Mouse (Mus musculus): ENCODE measurements around the gene Robo2. TPM values are rescaled to one million over a fixed set of nuclear protein-coding genes. Genes with fewer than 3 reads are reported as not detected.

Robo2 gene
- polyA plus RNA-seq, 1 experiment from 2014 or later = 56.4 TPM

GRCm38 (mm10) chr16:74420324-74420723 lies 8.7 kb upstream of the Robo2 start:
- no peak for TF ChIP-seq CTCF (IDR thresholded peaks at IDR 0.05; ENCODE audit: low read depth)
- H3K27me3 ChIP-seq (ENCODE audit: insufficient read depth, low read length) = no peaks in the 10 kb centered on the region
- no peak overlapping the region for H3K4me3 ChIP-seq (ENCODE audit: low read depth, low read length)
- no peaks in the 10 kb centered on the region for H3K9me3 ChIP-seq (ENCODE audit: low read depth, low read length)
- no peaks in the 10 kb centered on the region for H3K36me3 ChIP-seq (ENCODE audit: insufficient read depth)
- no peak overlapping the region for H3K9ac ChIP-seq
- no peak for DNase-seq
- WGBS = 63% methylated on average over 2 of the region's 2 CpGs
- no peak overlapping the region for H3K4me2 ChIP-seq
- ATAC-seq (ENCODE audit: insufficient read depth) = no peak
- no peaks in the 10 kb centered on the region for H3K4me1 ChIP-seq (ENCODE audit: insufficient read depth)
- no peak overlapping the region for H3K27ac ChIP-seq (ENCODE audit: low read depth)

GRCm38 (mm10) chr16:74412471-74413291 lies 1.1 kb upstream of the Robo2 start:
- TF ChIP-seq CTCF (IDR thresholded peaks at IDR 0.05; ENCODE audit: low read depth) = peak; percentile 70
- DNase-seq = peak; percentile 84
- Histone ChIP-seq H3K27ac (ENCODE audit: low read depth) (peak overlapping the region; percentile 42; the same call in 1 of the 2 replicates), H3K4me1 (ENCODE audit: insufficient read depth) (no peaks in the 10 kb centered on the region), H3K27me3 (ENCODE audit: insufficient read depth, low read length) (0 out of 2 replicates have a peak, but pooled peaks cover 3% of the 10 kb centered on the region), H3K4me3 (ENCODE audit: low read depth, low read length) (peak overlapping the region; percentile 56), H3K9me3 (ENCODE audit: low read depth, low read length) (no peaks in the 10 kb centered on the region), H3K4me2 (peak overlapping the region; percentile 75), H3K9ac (peak overlapping the region; percentile 42; the same call in 1 of the 2 replicates), H3K36me3 (ENCODE audit: insufficient read depth) (no peaks in the 10 kb centered on the region)
- WGBS = under 1% methylated on average over 20 of the region's 20 CpGs
- ATAC-seq (ENCODE audit: insufficient read depth) = peak; percentile 19; the same call in 1 of the 2 replicates

DNA sequence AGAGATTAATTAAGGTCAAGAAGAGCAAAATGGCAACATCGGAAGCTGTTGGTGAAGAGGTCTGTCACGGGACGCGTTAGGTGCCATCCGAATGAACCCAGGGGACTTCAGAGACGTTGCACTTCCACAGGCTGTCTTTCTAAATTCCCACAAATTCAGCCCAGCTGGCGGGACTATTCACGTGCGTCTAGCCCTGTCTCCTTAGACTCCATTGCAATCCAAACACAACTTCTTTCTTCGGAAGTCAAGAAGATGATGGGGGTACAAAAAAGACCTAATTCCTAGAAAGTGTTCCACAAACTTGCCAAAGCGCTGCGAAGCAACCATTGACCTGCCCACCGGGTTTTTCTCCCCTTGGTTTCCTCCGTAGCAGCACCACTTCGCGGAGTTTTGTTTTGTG lies 604 bp downstream of the Robo2 start:
- H3K9me3 ChIP-seq (ENCODE audit: low read depth, low read length) = no peaks in the 10 kb centered on the region
- peak overlapping the region; percentile 75 for H3K4me2 ChIP-seq
- no peaks in the 10 kb centered on the region for H3K4me1 ChIP-seq (ENCODE audit: insufficient read depth)
- under 1% methylated on average over 16 of the region's 16 CpGs for WGBS
- ATAC-seq (ENCODE audit: insufficient read depth) (0 out of 2 replicates have a peak, but pooled peaks have one; percentile 7), DNase-seq (peak; percentile 57)
- no peaks in the 10 kb centered on the region for H3K36me3 ChIP-seq (ENCODE audit: insufficient read depth)
- peak overlapping the region; percentile 80 for H3K27ac ChIP-seq (ENCODE audit: low read depth)
- H3K4me3 ChIP-seq (ENCODE audit: low read depth, low read length) = peak overlapping the region; percentile 56
- H3K9ac ChIP-seq = peak overlapping the region; percentile 42
- no peak for TF ChIP-seq CTCF (IDR thresholded peaks at IDR 0.05; ENCODE audit: low read depth)
- H3K27me3 ChIP-seq (ENCODE audit: insufficient read depth, low read length) = 0 out of 2 replicates have a peak, but pooled peaks cover 3% of the 10 kb centered on the region

DNA sequence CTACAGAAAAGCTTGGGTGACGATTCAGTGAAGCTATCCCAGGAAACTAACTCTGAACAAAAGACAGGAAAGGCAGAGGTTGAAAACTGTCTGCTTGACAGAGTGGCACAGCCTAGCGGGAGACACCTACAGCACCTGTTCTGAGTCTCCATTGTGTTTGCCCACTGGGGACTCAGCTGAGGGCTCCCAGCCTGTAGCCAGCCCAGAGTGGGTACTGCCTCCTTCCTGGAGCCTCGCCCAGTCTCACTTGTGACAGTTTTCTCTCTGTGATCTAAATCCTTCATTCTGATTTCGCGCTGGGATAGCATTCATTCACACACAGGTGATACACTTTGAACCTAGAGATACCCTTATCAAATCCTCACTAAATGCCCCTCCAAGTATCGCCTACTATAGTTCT lies 1.5 kb downstream of the Robo2 start:
- 7% methylated on average over 6 of the region's 6 CpGs for WGBS
- H3K27ac ChIP-seq (ENCODE audit: low read depth) = no peak overlapping the region
- no peaks in the 10 kb centered on the region for H3K9me3 ChIP-seq (ENCODE audit: low read depth, low read length)
- no peaks in the 10 kb centered on the region for H3K36me3 ChIP-seq (ENCODE audit: insufficient read depth)
- H3K4me3 ChIP-seq (ENCODE audit: low read depth, low read length) = peak overlapping the region; percentile 56
- H3K4me2 ChIP-seq = peak overlapping the region; percentile 75
- TF ChIP-seq CTCF (IDR thresholded peaks at IDR 0.05; ENCODE audit: low read depth) = no peak
- no peak for ATAC-seq (ENCODE audit: insufficient read depth)
- H3K4me1 ChIP-seq (ENCODE audit: insufficient read depth) = no peaks in the 10 kb centered on the region
- DNase-seq = peak; percentile 47
- H3K27me3 ChIP-seq (ENCODE audit: insufficient read depth, low read length) = 0 out of 2 replicates have a peak, but pooled peaks cover 3% of the 10 kb centered on the region
- peak overlapping the region; percentile 51 for H3K9ac ChIP-seq

DNA sequence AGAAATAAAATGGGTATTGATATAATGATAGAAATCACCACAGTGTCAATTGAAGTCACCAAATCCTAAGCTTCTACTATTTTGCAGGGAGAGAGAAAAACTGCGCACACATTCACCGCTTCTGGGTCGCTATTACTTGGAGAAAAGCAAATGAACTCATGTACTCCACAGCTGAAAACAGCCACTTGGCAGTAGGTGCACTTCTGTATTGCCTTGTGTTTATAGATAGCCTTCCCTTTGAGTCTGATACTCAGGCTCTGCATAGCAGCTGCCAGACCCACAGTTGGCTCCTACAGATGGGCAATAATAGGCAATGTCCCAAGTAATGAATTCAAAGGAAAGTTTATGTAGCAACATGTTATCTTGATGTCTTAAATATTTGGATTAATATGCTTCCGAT lies 2.1 kb downstream of the Robo2 start:
- no peaks in the 10 kb centered on the region for H3K4me1 ChIP-seq (ENCODE audit: insufficient read depth)
- WGBS = 32% methylated on average over 4 of the region's 4 CpGs
- no peak for TF ChIP-seq CTCF (IDR thresholded peaks at IDR 0.05; ENCODE audit: low read depth)
- no peaks in the 10 kb centered on the region for H3K9me3 ChIP-seq (ENCODE audit: low read depth, low read length)
- DNase-seq = peak; percentile 52
- H3K9ac ChIP-seq = peak overlapping the region; percentile 51; the same call in 1 of the 2 replicates
- no peak for ATAC-seq (ENCODE audit: insufficient read depth)
- peak overlapping the region; percentile 75 for H3K4me2 ChIP-seq
- H3K27me3 ChIP-seq (ENCODE audit: insufficient read depth, low read length) = 0 out of 2 replicates have a peak, but pooled peaks cover 3% of the 10 kb centered on the region
- H3K36me3 ChIP-seq (ENCODE audit: insufficient read depth) = no peaks in the 10 kb centered on the region
- peak overlapping the region; percentile 56 for H3K4me3 ChIP-seq (ENCODE audit: low read depth, low read length)
- H3K27ac ChIP-seq (ENCODE audit: low read depth) = no peak overlapping the region

GRCm38 (mm10) chr16:74408566-74408965 lies 3.1 kb downstream of the Robo2 start:
- Histone ChIP-seq H3K4me1 (ENCODE audit: insufficient read depth) (no peaks in the 10 kb centered on the region), H3K4me2 (peak overlapping the region; percentile 75), H3K4me3 (ENCODE audit: low read depth, low read length) (peak overlapping the region; percentile 56), H3K36me3 (ENCODE audit: insufficient read depth) (no peaks in the 10 kb centered on the region), H3K27ac (ENCODE audit: low read depth) (no peak overlapping the region), H3K9me3 (ENCODE audit: low read depth, low read length) (no peaks in the 10 kb centered on the region), H3K27me3 (ENCODE audit: insufficient read depth, low read length) (0 out of 2 replicates have a peak, but pooled peaks cover 3% of the 10 kb centered on the region), H3K9ac (no peak overlapping the region)
- 31% methylated on average over 1 of the region's 1 CpGs for WGBS
- DNase-seq (peak; percentile 58), ATAC-seq (ENCODE audit: insufficient read depth) (no peak)
- peak; percentile 46 for TF ChIP-seq CTCF (IDR thresholded peaks at IDR 0.05; ENCODE audit: low read depth)

DNA sequence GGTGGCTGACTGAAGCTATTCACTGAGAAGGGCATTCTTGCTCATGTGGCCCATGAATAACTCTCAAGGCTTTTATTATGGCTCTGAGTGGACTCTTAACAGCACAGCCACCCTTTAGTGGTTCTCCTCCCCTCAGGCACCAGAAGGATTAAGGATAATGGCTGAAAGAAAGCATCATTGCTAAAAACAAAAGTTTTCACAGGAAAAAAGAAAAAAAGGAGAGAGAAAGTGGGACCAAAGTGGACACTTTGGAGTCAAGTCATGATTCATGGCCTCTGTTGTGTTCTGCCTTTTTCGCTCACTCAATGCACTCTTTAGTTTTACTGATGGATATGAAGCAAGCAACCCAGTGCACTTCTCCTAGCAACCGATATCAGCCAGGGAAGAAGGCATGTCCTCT lies 14.3 kb downstream of the Robo2 start:
- Histone ChIP-seq H3K9me3 (ENCODE audit: low read depth, low read length) (no peaks in the 10 kb centered on the region), H3K27ac (ENCODE audit: low read depth) (no peak overlapping the region), H3K4me3 (ENCODE audit: low read depth, low read length) (no peak overlapping the region), H3K36me3 (ENCODE audit: insufficient read depth) (no peaks in the 10 kb centered on the region), H3K4me2 (no peak overlapping the region), H3K9ac (no peak overlapping the region), H3K27me3 (ENCODE audit: insufficient read depth, low read length) (no peaks in the 10 kb centered on the region), H3K4me1 (ENCODE audit: insufficient read depth) (no peaks in the 10 kb centered on the region)
- 78% methylated on average over 2 of the region's 2 CpGs for WGBS
- TF ChIP-seq CTCF (IDR thresholded peaks at IDR 0.05; ENCODE audit: low read depth) = no peak
- no peak for DNase-seq
- no peak for ATAC-seq (ENCODE audit: insufficient read depth)

Measured in lung, embryonic 14.5 days (tissue).